ENCODE assay signal across 21 mouse cellular contexts in the genomic region with DNA sequence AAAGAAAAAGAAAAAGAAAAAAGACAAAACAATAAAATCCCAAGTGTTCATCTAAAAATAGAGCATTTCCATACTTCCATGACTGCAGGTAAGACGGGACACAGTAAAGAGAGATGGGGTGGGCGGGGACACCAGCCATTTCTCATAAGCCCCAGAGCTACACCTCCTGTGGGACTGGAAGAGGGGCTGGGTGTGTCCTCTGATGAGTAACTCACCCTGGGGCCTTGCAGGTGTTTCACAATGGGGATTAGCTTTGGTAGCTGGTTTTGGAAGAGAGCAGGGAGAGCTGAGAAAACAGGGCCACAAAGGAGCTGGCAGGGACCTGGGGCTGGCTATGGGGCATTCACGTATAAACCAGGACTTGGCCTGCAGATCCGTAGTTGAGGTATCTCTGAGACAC.
"Had no signal": no experiment of that assay in that cellular context is flagged by ENCODE, and none has a peak within 500 bp of the region (broad histone marks: within the 10 kb centered on the region; RNA-seq: fewer than 3 reads in every experiment).

No protein-coding gene starts in this region.

- DNase-seq: kidney, postnatal 25 days; layer of hippocampus, adult 9-11 months; liver, postnatal 0 days; lung, embryonic 14.5 days; retina, postnatal 1 day; right cerebral cortex, postnatal 25 days; spleen, adult 18-20 months; thymus, adult 18-20 months; thymus, postnatal 36 days had no signal

- H3K27ac ChIP-seq: kidney, postnatal 0 days; layer of hippocampus, adult 2 months; limb, embryonic 15.5 days; liver, embryonic 14.5 days; macrophage; midbrain, embryonic 12.5 days; midbrain, embryonic 15.5 days; neural tube, embryonic 13.5 days; stomach, embryonic 15.5 days had no signal

- H3K36me3 ChIP-seq: stomach, embryonic 15.5 days had no signal

- ATAC-seq: liver, postnatal 0 days; lung, postnatal 0 days; midbrain, embryonic 15.5 days had no signal

- H3K9ac ChIP-seq: limb, embryonic 15.5 days; liver, embryonic 14.5 days; liver, postnatal 0 days; lung, embryonic 14.5 days; midbrain, embryonic 12.5 days; midbrain, embryonic 15.5 days; neural tube, embryonic 13.5 days; stomach, embryonic 15.5 days had no signal

- H3K4me2 ChIP-seq: limb, embryonic 15.5 days; liver, embryonic 11.5 days; lung, embryonic 14.5 days; midbrain, embryonic 12.5 days; midbrain, embryonic 15.5 days; neural tube, embryonic 13.5 days; stomach, embryonic 15.5 days had no signal

- H3K27me3 ChIP-seq: limb, embryonic 15.5 days; midbrain, embryonic 12.5 days; midbrain, embryonic 15.5 days; neural tube, embryonic 13.5 days; stomach, embryonic 15.5 days had no signal

- H3K4me1 ChIP-seq: limb, embryonic 15.5 days; midbrain, embryonic 12.5 days; midbrain, embryonic 15.5 days; neural tube, embryonic 13.5 days; stomach, embryonic 15.5 days had no signal

- H3K9me3 ChIP-seq: limb, embryonic 15.5 days; midbrain, embryonic 12.5 days; midbrain, embryonic 15.5 days; neural tube, embryonic 13.5 days; stomach, embryonic 15.5 days had no signal

- H3K4me3 ChIP-seq: layer of hippocampus, adult 2 months; limb, embryonic 15.5 days; midbrain, embryonic 12.5 days; midbrain, embryonic 15.5 days; myocyte; neural tube, embryonic 13.5 days; stomach, embryonic 15.5 days had no signal
